Mouse (Mus musculus) embryo, embryonic 9.5 days (tissue): ENCODE measurements around the gene Tmem135.
"Not testable (repeated sequence)": the region's sequence is repeated elsewhere in the genome, so short reads cannot be mapped to it uniquely, and the experiment has no call there.

ENCODE experiments used
- DNase-seq: peaks from one replicate; pipeline ENCODE4 v3.0.0-alpha.2; 2017; ENCODE audit errors: extremely low spot score

The Tmem135 gene

DNA sequence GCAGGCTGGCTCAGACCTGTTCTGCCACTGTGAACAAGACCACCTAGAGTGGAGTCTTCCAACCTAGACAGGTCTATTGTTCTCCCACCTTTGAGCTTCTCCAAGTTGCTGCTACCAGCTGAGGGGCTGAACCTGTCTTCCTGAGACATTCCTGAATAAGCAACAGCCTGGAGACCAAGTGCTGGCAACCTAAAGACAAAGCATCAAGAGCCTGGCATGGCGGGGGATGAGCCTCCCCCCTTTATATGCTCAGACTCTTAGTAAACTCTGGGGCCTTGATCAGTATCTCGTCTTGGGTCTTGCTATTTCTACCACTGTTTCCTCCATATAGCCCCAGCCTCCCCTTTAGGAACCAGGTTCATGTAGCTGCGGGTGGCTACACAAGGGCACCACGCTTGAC lies 81.3 kb downstream of the Tmem135 start:
- DNase-seq: not testable (repeated sequence)

DNA sequence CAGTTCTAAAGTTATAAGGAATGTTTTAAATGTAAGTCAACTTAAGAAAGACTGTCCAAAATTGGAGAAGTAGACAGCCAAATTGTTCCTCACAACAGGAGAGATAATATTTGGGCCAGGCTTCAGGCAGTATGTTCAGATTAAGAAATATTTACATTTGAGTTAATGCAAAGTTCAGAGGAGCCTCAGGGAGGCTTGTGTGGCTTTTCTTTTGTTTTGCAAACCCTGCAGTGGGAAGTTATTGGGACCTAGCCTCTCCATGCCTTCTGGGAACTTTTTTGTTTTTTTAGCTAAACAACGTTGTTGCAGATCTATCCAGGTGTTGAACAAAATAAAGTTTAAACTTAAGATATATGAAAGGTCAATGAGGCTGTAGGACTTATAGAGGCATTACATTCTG lies 84.7 kb downstream of the Tmem135 start:
- DNase-seq: no peak

DNA sequence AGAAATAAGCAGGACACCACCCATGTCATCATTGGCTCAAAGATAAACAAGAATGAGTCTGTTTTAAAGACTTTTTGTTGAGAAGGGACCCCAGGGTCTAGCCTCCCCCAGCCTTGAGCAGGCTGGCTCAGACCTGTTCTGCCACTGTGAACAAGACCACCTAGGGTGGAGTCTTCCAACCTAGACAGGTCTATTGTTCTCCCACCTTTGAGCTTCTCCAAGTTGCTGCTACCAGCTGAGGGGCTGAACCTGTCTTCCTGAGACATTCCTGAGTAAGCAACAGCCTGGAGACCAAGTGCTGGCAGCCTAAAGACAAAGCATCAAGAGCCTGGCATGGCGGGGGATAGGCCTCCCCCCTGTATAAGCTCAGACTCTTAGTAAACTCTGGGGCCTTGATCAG lies 86.9 kb downstream of the Tmem135 start:
- not testable (repeated sequence) for DNase-seq

DNA sequence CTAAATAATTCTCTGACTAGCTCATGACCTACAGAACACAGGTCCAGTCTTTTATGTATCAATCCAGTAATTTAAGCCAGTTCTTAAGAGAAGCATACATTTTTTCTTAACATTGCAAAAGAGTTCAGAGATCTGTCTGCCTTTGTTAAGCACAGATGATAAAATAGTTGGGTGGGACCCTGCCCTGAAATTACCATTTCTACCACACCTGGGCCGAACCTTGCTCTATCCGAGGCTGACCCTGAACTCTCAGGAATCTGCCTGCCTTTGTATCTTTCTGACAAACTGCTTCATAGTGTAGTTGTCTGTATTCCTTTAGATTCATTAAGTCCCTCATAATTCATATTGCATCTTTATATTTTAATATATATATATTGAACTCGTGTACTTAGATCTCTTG lies 87.9 kb downstream of the Tmem135 start:
- no peak for DNase-seq

DNA sequence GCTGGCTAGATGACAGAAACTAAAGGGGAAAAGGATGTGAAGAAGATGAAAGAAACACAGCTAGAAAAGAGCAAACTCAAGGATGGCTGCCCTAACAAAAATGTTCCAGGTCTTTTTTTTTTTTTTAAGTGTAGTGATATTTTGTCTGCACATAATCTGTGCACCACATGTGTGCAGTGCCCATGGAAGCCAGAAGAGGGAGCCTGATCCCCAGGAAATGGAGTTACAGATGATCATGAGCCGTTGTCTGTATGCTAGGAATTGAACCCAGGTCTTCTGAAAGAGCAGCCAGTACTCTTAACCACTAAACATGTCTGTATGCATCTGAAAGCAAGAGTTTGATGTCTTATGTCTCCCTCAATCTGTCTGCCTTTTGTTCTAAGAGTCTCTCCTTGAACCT lies 92.5 kb downstream of the Tmem135 start:
- DNase-seq: no peak

DNA sequence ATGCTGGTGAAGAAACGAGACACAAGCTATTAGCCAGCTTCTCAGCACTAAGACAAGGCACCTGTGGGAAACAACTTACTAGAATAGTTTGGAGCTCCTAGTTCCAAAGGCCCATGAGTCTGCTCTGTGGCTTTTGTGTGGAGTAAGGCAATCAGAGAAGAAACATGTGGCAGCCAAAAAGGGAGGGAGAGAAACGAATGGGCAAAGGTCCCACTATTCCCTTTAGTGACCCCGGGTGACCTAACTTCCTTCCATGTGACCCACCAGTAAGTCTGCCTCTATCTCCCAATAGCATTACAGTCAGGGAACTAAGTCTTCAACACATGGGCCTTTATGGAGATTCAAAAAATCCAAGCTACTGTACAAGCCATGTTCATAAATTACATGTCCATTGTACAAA lies 95.1 kb downstream of the Tmem135 start:
- no peak for DNase-seq

DNA sequence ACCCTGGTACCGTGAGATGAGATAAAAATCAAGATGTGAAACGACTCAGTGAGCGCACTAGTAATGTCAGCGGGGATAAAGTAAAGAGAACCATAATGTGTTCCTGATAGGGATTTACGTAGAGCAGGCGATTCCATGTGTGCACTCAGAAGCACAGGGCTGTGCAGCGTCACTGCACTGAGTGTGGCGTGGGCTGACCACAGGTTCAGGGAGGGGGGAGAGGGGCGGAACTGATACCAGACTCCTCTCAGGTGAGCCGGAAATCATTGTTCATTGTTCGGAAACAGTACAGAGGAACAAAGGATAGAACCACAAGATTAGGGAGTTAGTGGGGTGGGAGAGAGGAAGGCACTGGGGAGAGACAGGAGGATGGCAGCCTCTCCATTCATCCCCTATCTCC lies 95.8 kb downstream of the Tmem135 start:
- DNase-seq: no peak

DNA sequence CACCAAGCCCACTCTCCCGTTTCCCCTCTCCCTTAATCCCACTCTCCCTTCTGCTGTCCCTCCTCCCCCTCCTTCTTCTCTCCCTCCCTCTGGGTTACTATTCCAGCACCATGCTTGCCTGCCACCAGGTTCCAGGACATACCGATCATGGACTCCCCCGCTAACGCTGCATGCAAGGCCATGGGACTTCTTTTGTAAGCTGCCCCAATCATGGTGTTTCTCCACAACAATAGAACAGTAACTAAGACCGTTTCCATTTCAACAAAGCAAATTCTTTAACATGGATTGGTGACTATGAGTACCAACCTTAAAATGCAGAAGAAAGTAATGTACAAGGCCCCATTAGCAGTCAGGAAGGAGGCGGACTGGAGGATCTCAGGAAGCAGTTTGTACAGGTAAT lies 97.2 kb downstream of the Tmem135 start:
- no peak for DNase-seq

DNA sequence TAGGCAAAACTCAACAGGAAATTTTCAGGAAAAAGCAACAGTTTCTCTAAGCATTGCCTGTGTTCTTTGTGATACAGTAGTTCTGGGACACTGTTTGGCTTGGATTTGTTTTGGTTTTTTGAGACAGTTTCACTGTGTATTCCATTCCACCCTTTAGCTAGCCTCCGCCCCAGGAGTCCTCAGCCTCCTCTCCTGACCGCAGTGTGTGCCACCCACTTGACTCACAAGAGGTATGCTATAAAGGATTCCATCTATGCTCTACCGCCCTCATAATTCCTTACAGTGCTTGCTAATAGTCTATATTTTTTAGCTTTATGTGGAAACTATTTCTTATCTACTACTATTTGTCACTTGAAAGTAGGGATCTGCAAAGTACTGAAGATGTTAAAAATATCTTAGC lies 99.1 kb downstream of the Tmem135 start:
- no peak for DNase-seq

DNA sequence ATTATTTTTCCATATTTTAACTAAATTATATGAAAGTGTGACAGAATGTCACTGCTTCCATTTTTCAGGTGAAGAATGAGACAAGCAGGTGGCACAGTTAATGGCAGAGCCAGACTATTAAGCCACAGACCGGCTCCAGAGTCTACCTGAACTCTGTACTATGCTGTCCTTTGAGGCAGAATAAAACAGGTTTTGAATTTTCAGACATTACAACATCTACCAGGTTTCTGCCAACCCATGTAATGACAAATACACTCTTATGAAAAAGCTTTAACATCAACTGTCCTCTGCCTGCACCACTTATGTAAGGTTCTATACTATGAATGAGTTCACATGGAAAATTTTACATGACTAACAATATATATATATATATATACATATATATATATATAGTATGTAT lies 100.3 kb downstream of the Tmem135 start:
- DNase-seq: no peak

DNA sequence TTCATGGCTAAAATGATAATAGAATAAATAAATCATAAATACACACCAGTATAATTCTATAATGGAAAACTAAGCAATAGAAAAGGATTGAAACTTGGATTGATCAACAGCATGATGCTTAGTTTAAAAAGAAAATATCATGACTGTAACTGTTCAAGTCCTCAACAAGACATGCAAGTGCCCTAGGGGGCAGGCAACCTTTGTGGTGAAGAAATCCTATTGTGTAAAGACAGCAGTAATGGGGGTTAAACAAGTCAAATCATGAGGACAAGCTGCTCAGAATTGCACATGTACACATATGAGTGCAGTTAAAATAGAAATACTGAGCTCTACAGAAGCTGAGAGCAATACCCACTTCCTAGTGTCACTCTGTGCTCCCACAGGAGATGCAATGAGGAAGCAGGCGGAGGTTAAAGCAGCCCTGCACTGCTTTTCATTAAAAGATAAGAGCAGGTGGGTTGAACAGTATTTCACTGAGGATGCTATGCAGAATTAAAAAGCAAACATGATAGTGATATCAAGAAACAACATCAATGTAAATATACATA lies 105.0 kb downstream of the Tmem135 start:
- DNase-seq: no peak

DNA sequence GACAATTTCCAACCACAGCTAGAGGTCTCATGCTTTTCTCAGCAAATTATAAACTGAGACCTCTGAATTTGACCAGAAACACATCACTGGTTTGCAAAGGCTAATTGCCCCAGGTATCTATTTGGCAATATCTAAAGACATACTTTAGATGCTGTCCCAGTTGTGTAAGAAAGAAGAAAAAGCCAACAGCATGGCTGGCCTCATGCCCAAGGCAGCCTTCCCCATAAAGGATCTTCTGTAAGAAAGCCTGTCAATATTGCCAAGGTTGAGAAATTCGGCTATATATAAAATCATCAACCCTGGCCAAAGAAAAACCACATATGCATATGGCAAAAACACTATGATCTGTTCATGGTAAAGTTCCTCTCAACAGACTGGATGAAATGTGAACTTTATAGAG lies 107.1 kb downstream of the Tmem135 start:
- no peak for DNase-seq

DNA sequence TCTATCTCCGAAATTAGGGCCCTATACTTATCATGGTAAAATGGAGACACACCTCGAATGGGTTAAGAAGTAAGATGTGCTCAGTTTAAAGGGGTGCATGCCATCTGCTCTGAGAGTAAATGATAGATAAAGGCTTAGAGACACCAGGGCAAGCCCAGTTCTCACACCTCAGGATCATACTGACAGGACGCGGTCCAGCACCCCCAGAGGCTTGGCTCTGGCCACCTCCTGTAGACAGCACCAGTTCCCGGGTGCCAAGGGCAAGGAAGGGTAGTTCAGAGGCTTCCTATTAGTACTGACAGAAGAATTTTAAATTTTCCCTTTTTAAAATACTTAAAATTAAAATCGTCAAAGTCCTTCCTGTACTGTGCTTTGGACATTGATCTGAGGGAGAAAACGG lies 121.4 kb downstream of the Tmem135 start:
- DNase-seq: no peak

DNA sequence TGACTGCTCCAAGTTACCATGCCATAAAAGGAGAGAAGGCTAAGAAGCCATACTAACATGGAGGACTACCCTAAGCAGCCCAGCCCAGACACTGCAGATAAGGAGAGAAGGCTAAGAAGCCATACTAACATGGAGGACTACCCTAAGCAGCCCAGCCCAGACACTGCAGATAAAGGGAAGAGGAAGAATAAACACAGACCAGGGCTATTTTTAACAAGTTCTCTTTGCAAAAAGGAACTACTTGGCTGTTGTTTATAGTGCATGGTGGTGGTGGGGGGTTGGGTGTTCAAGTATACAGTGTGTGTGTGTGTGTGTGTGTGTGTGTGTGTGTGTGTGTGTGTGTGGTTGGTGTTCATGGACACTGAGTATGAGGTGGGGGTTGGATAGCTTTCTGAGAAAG lies 133.6 kb downstream of the Tmem135 start:
- not testable (repeated sequence) for DNase-seq

DNA sequence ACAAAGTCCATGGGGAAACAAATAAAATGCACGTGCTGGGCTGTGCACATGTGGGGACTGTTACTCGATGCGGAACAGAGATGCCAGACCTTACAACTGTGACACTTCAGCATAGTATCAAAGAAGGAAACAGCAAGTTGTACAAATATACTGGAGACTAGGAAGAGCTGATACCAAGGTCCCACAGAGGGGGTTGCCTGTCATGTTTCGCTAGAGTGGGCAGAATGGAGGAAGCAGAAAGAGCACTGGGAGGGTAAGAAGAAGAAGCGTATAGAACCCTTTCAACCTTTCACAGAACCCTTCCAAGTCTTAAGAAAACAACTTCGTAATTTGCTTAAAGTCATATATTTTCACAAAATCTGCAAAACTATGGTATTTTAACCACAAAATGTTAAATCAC lies 134.2 kb downstream of the Tmem135 start:
- DNase-seq: no peak

DNA sequence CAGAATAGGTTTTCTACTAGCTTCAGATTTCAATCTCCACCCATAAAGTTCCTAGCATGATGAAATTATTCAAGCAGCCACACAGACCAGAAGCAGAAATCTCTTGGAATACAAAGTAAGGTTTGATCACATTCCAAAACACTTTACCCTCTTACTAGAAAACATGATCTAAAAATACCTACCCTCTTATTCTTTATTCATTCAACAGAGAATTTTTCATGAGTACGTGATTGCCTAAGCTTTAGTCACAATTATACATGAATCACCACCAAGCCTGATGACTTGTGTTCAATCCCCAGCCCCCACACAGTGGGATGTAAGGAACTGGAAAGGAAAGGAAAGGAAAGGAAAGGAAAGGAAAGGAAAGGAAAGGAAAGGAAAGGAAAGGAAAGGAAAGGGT lies 136.5 kb downstream of the Tmem135 start:
- no peak for DNase-seq

DNA sequence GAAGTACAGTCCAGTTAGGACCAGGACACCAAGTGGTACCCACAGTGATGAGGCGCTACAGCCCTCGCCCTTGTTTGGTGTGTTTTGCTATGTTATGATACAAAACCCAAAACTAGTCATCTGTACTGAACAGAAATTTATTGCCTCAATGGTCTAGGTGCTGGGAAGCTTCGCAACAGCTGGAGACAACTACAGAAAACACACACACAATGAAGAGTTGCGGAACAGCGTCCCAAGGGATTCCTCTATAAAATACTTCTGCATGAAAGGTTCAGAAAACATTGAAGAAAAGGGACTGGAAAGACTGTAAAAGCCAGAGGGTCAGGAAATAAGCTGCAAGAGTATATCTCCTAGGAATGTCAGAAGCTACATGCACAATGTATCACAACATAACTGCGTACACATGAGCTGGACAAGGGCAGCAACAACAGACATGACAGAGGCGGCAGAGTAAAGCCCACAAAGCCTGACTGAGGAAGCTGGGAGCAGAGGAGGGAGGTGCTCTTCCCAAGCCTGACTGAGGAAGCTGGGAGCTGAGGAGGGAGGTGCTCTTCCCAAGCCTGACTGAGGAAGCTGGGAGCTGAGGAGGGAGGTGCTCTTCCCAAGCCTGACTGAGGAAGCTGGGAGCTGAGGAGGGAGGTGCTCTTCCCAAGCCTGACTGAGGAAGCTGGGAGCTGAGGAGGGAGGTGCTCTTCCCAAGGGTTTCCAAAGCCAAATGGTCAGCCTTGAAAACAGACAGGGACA lies 137.8 kb downstream of the Tmem135 start:
- DNase-seq: no peak

DNA sequence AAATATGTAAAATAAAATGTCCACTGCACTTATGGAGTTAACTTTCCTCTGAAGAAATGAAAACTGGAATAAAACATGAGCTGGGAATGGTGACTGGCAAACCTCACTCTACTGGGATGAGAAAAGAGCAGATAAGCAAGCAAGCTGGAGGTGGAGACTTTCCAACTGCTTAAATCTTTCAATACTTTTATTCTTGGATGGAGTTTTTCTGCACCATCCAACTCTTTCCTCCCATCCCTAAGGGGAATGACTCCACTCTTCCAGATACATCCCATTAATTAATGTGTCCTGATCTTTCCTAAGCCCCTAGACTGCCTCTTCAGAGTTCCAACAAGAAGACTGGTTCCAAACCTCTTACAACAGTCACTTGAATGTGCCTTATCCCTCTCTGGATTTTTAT lies 143.1 kb downstream of the Tmem135 start:
- no peak for DNase-seq

DNA sequence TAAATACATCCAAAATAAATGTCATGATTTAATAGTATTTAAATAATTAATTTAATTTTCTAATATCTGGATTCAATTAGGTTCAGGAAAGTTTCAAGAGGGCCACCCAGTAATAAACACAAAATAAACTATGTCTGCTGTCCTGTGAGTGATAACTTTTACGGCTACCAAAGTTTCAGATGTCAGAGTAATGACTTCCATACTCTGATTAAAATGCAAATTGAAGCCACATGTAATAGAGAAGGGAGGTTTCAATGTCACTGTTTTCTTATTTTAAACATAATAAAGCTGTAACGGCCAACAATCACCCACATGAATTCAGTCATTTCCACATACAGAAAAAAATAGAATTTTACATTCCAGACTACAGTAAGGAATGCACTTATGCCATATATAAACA lies 145.2 kb downstream of the Tmem135 start:
- no peak for DNase-seq

DNA sequence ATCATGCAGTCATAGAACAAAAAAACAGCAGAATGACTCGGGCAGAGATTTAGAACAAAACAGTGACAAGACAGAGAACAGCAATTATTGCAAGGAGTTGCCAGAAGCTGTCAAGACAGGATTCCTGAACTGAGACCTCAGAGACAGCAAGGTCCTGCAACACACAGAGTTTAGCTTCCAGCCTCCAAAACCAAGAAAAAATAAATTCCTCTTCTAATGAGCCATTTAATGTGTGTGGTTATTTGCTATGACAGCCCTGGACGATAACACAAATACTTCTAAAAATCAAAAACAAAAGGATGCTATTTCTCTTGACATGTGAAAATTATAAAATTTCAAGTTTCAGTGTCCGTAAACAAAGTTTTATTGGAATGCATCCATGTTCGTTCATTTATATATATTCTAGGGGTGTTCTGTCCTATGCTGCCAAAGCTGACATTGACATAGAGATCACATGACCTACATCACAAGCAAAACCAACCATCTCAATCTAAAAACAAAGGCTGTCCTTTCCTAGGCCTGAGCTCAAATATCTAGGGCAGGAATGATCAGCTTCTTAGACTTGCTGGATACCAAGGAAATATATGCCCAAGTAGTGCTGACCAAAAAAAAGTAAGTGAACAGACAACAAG lies 146.0 kb downstream of the Tmem135 start:
- DNase-seq: no peak

DNA sequence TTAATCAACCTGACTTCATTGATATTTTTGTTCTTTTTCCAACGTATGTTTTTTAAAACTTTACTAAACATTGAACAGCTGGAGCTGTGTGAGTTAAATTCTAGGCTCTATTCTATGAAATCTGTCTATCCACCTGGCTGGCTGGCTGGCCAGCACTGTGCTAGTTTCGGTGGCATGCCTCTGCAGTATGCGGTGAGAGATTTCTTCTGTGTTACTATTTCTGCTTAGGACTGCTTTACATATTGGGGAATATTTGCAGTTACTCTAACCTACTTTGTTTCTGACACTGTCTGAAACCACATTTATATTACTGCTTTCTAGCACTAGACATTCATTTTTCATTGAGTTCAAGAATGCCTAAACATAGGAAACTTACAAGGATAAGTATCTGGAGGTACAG lies 150.2 kb downstream of the Tmem135 start:
- DNase-seq: no peak

DNA sequence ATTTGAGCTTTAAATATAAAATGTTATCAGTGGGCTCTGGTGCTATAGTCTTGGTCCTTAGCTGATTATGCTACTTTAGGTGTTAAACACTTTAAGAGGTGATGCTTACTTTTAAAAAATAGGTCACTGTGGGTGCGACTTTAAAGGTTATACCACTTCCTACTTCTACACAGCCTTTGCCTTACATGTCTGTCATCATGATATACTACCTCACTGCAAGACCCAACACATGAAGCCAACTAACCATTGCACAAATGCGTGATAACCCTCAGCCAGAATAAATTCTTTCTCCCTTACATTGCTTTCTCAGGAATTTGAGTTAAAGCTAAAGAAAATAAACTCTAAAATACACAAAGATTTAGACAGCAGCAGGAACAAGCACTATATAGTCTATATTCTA lies 150.7 kb downstream of the Tmem135 start:
- DNase-seq: no peak

DNA sequence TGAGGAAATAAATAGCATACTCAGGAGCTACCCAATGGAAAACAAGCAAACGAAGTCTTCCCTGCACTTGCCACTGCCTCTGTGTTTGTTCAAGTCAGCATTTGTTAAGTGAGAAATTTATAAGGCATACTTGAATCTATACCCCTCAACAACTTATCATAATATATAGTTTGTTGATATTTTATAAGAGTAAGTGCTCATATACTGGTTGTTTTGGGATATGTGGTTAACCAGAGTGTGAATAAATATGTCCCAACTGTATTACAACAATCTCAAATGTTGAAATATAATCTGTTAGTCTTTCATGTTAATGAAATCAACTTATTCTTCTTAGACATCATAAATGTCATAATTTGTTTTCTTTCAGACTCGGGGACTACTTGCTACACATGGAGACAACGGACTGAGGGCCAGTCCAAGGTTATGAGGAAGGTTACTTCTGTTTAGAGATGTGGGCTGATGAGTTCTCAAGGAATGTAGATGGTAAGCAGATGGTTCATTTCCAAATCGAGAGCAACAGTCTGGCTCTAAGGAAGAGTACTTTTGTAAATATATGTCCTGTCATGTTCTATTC lies 152.1 kb downstream of the Tmem135 start:
- DNase-seq: no peak
